In genomic region chr9:77718816-77719411, GRCm38 (mm10) we compare ENCODE assay signal across 15 mouse cellular contexts. TPM values are rescaled to one million over a fixed set of nuclear protein-coding genes. Genes with fewer than 3 reads are reported as not detected.
DNase-seq lines count a peak whose midpoint lies in the region; ATAC-seq and TF ChIP-seq lines count a peak whose summit lies in the region.
"Had no signal": no experiment of that assay in that cellular context is flagged by ENCODE, and none has a peak within 500 bp of the region (broad histone marks: within the 10 kb centered on the region; RNA-seq: fewer than 3 reads in every experiment).

No protein-coding gene starts in this region.

- H3K9me3 ChIP-seq in forebrain, embryonic 14.5 days (replicated peaks; ENCODE audit: control insufficient read depth, low read length) = no peaks in the 10 kb centered on the region
- no peaks in the 10 kb centered on the region for H3K9me3 ChIP-seq in forebrain, embryonic 12.5 days
- H3K9me3 ChIP-seq in liver, postnatal 0 days (ENCODE audit: low read length) = no peaks in the 10 kb centered on the region
- H3K9me3 ChIP-seq in liver, embryonic 12.5 days (replicated peaks) = no peaks in the 10 kb centered on the region
- H3K9me3 ChIP-seq: heart, embryonic 13.5 days; hindbrain, embryonic 10.5 days; midbrain, embryonic 12.5 days had no signal

- TF ChIP-seq EP300 in liver, postnatal 0 days (IDR thresholded peaks at IDR 0.05; ENCODE audit: low read depth) = peak; percentile 29; the same call in 1 of the 2 replicates

- no peak overlapping the region for H3K4me2 ChIP-seq in forebrain, embryonic 14.5 days (ENCODE audit: low read length)
- H3K4me2 ChIP-seq in forebrain, embryonic 12.5 days = no peak overlapping the region
- no peak overlapping the region for H3K4me2 ChIP-seq in liver, postnatal 0 days (ENCODE audit: low read depth, low read length)
- no peak overlapping the region for H3K4me2 ChIP-seq in liver, embryonic 12.5 days
- H3K4me2 ChIP-seq: heart, embryonic 13.5 days; midbrain, embryonic 12.5 days had no signal

- no peak overlapping the region for H3K4me3 ChIP-seq in forebrain, embryonic 14.5 days (ENCODE audit: low read depth, low read length)
- H3K4me3 ChIP-seq in forebrain, embryonic 12.5 days (replicated peaks) = no peak overlapping the region
- H3K4me3 ChIP-seq in liver, postnatal 0 days (ENCODE audit: low read depth, low read length) = no peak overlapping the region
- no peak overlapping the region for H3K4me3 ChIP-seq in liver, embryonic 12.5 days
- H3K4me3 ChIP-seq: heart, embryonic 13.5 days; hindbrain, embryonic 10.5 days; midbrain, embryonic 12.5 days had no signal

- no peaks in the 10 kb centered on the region for H3K4me1 ChIP-seq in forebrain, embryonic 14.5 days (ENCODE audit: control insufficient read depth, insufficient read depth, low read length)
- no peaks in the 10 kb centered on the region for H3K4me1 ChIP-seq in forebrain, embryonic 12.5 days
- peaks cover 16% of the 10 kb centered on the region; the same call in 1 of the 2 replicates for H3K4me1 ChIP-seq in liver, postnatal 0 days (ENCODE audit: insufficient read depth)
- no peaks in the 10 kb centered on the region for H3K4me1 ChIP-seq in liver, embryonic 12.5 days
- H3K4me1 ChIP-seq: hindbrain, embryonic 10.5 days; midbrain, embryonic 12.5 days had no signal

- H3K27me3 ChIP-seq in forebrain, embryonic 14.5 days (replicated peaks; ENCODE audit: control insufficient read depth, insufficient read depth, low read length) = no peaks in the 10 kb centered on the region
- H3K27me3 ChIP-seq in forebrain, embryonic 12.5 days = no peaks in the 10 kb centered on the region
- no peaks in the 10 kb centered on the region for H3K27me3 ChIP-seq in liver, postnatal 0 days (ENCODE audit: insufficient read depth, low read length)
- H3K27me3 ChIP-seq in liver, embryonic 12.5 days (replicated peaks) = no peaks in the 10 kb centered on the region
- H3K27me3 ChIP-seq: heart, embryonic 13.5 days; midbrain, embryonic 12.5 days had no signal

- WGBS in forebrain, embryonic 14.5 days = 72% methylated on average over 8 of the region's 8 CpGs
- WGBS in forebrain, embryonic 12.5 days = 79% methylated on average over 8 of the region's 8 CpGs
- WGBS in liver, postnatal 0 days (ENCODE audit: insufficient replicate concordance) = 43% methylated on average over 8 of the region's 8 CpGs
- 67% methylated on average over 8 of the region's 8 CpGs for WGBS in liver, embryonic 12.5 days (ENCODE audit: insufficient replicate concordance)

- H3K9ac ChIP-seq in forebrain, embryonic 14.5 days (ENCODE audit: low read length) = no peak overlapping the region
- H3K9ac ChIP-seq in forebrain, embryonic 12.5 days = no peak overlapping the region
- no peak overlapping the region for H3K9ac ChIP-seq in liver, postnatal 0 days (replicated peaks)
- no peak overlapping the region for H3K9ac ChIP-seq in liver, embryonic 12.5 days
- H3K9ac ChIP-seq: heart, embryonic 13.5 days; midbrain, embryonic 12.5 days had no signal

- no peak for TF ChIP-seq CTCF in liver, postnatal 0 days (IDR thresholded peaks at IDR 0.05; ENCODE audit: low read depth)

- H3K36me3 ChIP-seq in forebrain, embryonic 14.5 days (ENCODE audit: control insufficient read depth, insufficient read depth, low read length) = no peaks in the 10 kb centered on the region
- no peaks in the 10 kb centered on the region for H3K36me3 ChIP-seq in forebrain, embryonic 12.5 days (replicated peaks)
- H3K36me3 ChIP-seq in liver, postnatal 0 days (replicated peaks; ENCODE audit: insufficient read depth, low read length) = no peaks in the 10 kb centered on the region
- no peaks in the 10 kb centered on the region for H3K36me3 ChIP-seq in liver, embryonic 12.5 days
- H3K36me3 ChIP-seq: heart, embryonic 13.5 days; hindbrain, embryonic 10.5 days; midbrain, embryonic 12.5 days had no signal

- peak; percentile 10 for DNase-seq in forebrain, embryonic 14.5 days (ENCODE audit: low spot score)
- DNase-seq in liver, postnatal 0 days = no peak
- peak; percentile 40 for DNase-seq in adipocyte (ENCODE audit: low spot score)
- DNase-seq in skeletal muscle tissue, adult 2 months (ENCODE audit: low read depth, low spot score) = peak; percentile 1
- no peak for DNase-seq in left cerebral cortex, postnatal 36 days (ENCODE audit: low spot score in 2 of 2)
- DNase-seq: cerebellum, adult 11 months; cerebellum, postnatal 36 days; gastrocnemius, postnatal 36 days; right cerebral cortex, adult 18-20 months; thymus, postnatal 36 days had no signal

- no peak for ATAC-seq in forebrain, embryonic 14.5 days
- no peak for ATAC-seq in forebrain, embryonic 12.5 days (ENCODE audit: low FRiP score)
- no peak for ATAC-seq in liver, postnatal 0 days
- ATAC-seq in liver, embryonic 12.5 days = no peak

- H3K27ac ChIP-seq in forebrain, embryonic 14.5 days (ENCODE audit: low read depth, low read length) = no peak overlapping the region
- no peak overlapping the region for H3K27ac ChIP-seq in forebrain, embryonic 12.5 days
- H3K27ac ChIP-seq in liver, postnatal 0 days (ENCODE audit: low read depth) = peak overlapping the region; percentile 12; the same call in 1 of the 2 replicates
- no peak overlapping the region for H3K27ac ChIP-seq in liver, embryonic 12.5 days
- H3K27ac ChIP-seq: heart, embryonic 13.5 days; hindbrain, embryonic 10.5 days; midbrain, embryonic 12.5 days had no signal

- intact Hi-C loops in left cerebral cortex, postnatal 36 days (cut with DNase I) = no loop called here

RNA-seq across cellular contexts. Expression of gene Gclc, which starts 35.4 kb away (rescaled TPM):
- 17.2 and 20.3 TPM in 2 replicates for polyA plus RNA-seq in forebrain, embryonic 14.5 days (2014; fragmentation: Nextera tagmentation; extraction: Ambion mirVana)
- polyA plus RNA-seq in forebrain, embryonic 12.5 days (2016; fragmentation: Nextera tagmentation; extraction: Ambion mirVana) = 22.5 and 23.5 TPM in 2 replicates
- polyA plus RNA-seq in liver, postnatal 0 days (2015; fragmentation: Nextera tagmentation; extraction: Ambion mirVana) = 22.9 and 24.0 TPM in 2 replicates
- 44.5 and 45.0 TPM in 2 replicates for polyA plus RNA-seq in liver, embryonic 12.5 days (2016; fragmentation: Nextera tagmentation; extraction: Ambion mirVana)
- total RNA-seq in left cerebral cortex, postnatal 36 days (2021) = 10 to 100 TPM; 43.3 to 44.6 TPM

Comparison
In these comparisons a context has a peak if more than half of its experiments do, and no peak if none do; other contexts are left out.
1. DNase-seq: peak in forebrain, embryonic 14.5 days (single experiment), adipocyte (single experiment) and skeletal muscle tissue, adult 2 months (single experiment); none in liver, postnatal 0 days (single experiment) and left cerebral cortex, postnatal 36 days (0 of 2).